Mouse (Mus musculus) brain, embryonic 14.5 days (tissue): ENCODE results near the gene Gng7.

Source experiments
- CTCF ChIP-seq: fragments of 200-500 bp; IDR thresholded peaks from 2 replicates; pipeline ENCODE4 v1.5.1; 2012; ENCODE audit warnings: inconsistent platforms, mild to moderate bottlenecking, moderate library complexity, borderline replicate concordance; ENCODE audit not compliant: insufficient read depth, insufficient read length; ENCODE audit errors: extremely low read depth
- POLR2A ChIP-seq: fragments of 200-500 bp; IDR thresholded peaks from 2 replicates; pipeline ENCODE4 v1.6.1; 2012; ENCODE audit warnings: mild to moderate bottlenecking, inconsistent platforms, borderline replicate concordance; ENCODE audit not compliant: poor library complexity, insufficient read depth, insufficient read length, severe bottlenecking; ENCODE audit errors: extremely low read depth

GRCm38 (mm10) chr10:80937646-80938045 is 77.1 kb downstream of the Gng7 start:
- TF ChIP-seq CTCF (no peak), POLR2A (no peak)
